Mouse (Mus musculus) forebrain, embryonic 15.5 days (tissue): ENCODE results near the gene Slc2a4. TPM values are rescaled to one million over a fixed set of nuclear protein-coding genes. Genes with fewer than 3 reads are reported as not detected.

Source experiments
- ATAC-seq: fragments of 200-750 bp; cut with Nextera tagmentation; replicated peaks from 2 replicates; pipeline ENCODE4 v1.8.0; 2017; ENCODE audit warnings: mild to moderate bottlenecking, moderate TSS enrichment, moderate library complexity
- H3K27ac ChIP-seq: fragments of 300-500 bp; sonication (generic); replicated peaks from 2 replicates; pipeline ENCODE4 v1.5.1; 2015; ENCODE audit warnings: mild to moderate bottlenecking, inconsistent platforms
- H3K27me3 ChIP-seq: fragments of 300-500 bp; sonication (generic); 2 replicates; pipeline ENCODE4 v1.6.1; 2015; ENCODE audit warnings: inconsistent platforms
- H3K36me3 ChIP-seq: fragments of 300-500 bp; sonication (generic); 2 replicates; pipeline ENCODE4 v1.6.1; 2015; ENCODE audit warnings: mild to moderate bottlenecking, inconsistent platforms
- H3K4me1 ChIP-seq: fragments of 300-500 bp; sonication (generic); 2 replicates; pipeline ENCODE4 v1.6.1; 2015; ENCODE audit warnings: inconsistent platforms
- H3K4me2 ChIP-seq: fragments of 300-500 bp; sonication (generic); replicated peaks from 2 replicates; pipeline ENCODE4 v1.6.1; 2015; ENCODE audit warnings: mild to moderate bottlenecking, inconsistent platforms
- H3K4me3 ChIP-seq: fragments of 300-500 bp; sonication (generic); 2 replicates; pipeline ENCODE4 v1.5.1; 2015; ENCODE audit warnings: mild to moderate bottlenecking, inconsistent platforms
- H3K9ac ChIP-seq: fragments of 300-500 bp; sonication (generic); replicated peaks from 2 replicates; pipeline ENCODE4 v1.6.1; 2015; ENCODE audit warnings: mild to moderate bottlenecking, inconsistent platforms
- H3K9me3 ChIP-seq: fragments of 300-500 bp; sonication (generic); 2 replicates; pipeline ENCODE4 v1.6.1; 2016; ENCODE audit warnings: inconsistent platforms
- WGBS: fragments of 180-500 bp; shearing (Covaris S2); methylation state at CpG from one replicate; pipeline ENCODE4 v1.1.7; 2015; ENCODE audit warnings: mixed read lengths; 5-methylcytosine and 5-hydroxymethylcytosine counted together
- microRNA-seq: library from miRNA; unstranded; fragments of <30 nt; microRNA quantifications from one replicate; pipeline ENCODE4, GENCODE M21; 2016
- polyA plus RNA-seq: library from polyadenylated mRNA; unstranded; fragments of >200 nt; fragmentation: Nextera tagmentation; extraction: Ambion mirVana; gene quantifications from 2 replicates; pipeline ENCODE4 v1.2.1, GENCODE M21; 2015

Slc2a4 gene
- polyA plus RNA-seq, 1 experiment from 2014 or later: 7.5 TPM

DNA sequence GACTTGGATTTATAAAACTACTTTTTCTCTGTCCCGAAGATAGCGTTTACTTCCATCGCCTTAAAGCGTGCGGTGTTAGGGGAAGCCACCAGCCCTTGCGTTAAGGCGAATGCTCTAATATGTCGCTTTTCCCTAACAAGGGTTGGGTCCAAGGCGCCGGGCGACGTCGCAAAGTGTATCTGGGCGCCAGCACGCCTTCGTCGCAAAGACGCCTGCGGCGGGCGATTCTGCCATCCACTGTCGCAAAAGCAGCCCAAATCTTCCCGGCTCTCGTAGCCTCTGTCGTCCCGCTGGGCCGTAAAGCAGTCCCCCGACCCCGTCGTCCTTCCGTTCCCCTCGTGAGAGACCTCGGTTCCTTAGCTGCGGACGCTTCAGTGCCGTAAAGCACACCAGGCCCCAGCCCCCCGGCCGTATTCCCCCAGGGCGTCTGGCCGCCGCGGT lies 46.6 kb downstream of the Slc2a4 start:
- 0% methylated on average over 42 of the region's 42 CpGs for WGBS

DNA sequence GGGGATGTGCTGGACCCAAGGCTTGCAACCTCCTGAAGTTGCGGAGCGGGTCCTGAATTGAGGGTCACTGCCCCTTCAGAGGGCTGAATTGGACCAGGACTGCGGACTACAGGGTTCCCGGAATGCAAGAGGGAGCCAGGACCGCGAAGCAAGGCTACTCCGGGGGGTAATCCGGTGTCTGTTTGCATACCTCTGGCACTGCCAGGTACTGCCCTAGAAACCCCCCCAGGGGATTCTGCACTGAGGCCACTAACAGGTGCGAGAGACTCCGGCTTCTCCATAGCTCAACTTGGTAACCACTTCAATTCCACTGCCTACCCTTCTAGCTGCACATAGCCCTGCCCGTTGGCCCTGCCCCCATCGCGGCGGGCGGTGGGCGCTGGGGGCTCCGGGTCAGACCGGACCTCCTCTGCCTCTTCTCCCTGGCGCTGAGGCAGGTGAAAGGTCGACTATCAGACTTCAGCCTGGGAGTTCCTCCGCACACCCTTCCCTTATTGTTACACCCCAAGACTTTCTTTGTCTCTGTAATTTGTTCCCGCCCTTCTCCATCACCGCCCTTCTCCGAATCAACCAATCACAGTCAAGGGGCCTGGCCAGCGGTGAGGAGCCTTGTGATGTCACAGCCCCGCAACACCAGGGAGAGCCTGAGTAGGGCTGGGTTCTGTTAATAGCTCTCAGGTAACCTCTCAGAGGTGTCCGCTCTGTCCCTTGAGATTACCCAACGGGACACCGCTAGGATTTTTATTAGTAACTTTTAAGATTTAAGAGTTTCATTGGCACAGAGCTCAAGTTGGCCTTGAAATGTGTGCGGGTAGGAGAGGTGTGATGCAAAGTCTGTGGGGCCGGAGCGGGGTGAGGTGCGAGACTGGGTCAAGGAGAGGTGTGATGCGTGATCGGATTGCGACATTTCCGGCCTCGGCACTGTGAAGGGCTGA lies 47.2 kb downstream of the Slc2a4 start, which contains the start of the genes 2810408A11Rik and Neurl4:
TSS of gene 2810408A11Rik (minus strand) at position 517 of the 935 bp plus-strand sequence.
TSS of gene Neurl4 (plus strand) at position 602 of the 935 bp plus-strand sequence.
- Histone ChIP-seq H3K4me3 (peak within 1 kb of the TSS; percentile 56), H3K4me2 (peak within 1 kb of the TSS; percentile 91), H3K36me3 (peaks cover 20% of the 10 kb centered on the region), H3K9ac (peak within 1 kb of the TSS; percentile 76), H3K27ac (peak within 1 kb of the TSS; percentile 96), H3K9me3 (no peaks in the 10 kb centered on the region), H3K4me1 (peaks cover 35% of the 10 kb centered on the region), H3K27me3 (no peaks in the 10 kb centered on the region)
- under 1% methylated on average over 38 of the region's 38 CpGs for WGBS
- peak; percentile 96 for ATAC-seq

More for the DNA sequence above, 46.6 kb downstream of the Slc2a4 start:
- Histone ChIP-seq H3K27me3 (no peaks in the 10 kb centered on the region), H3K4me3 (peak overlapping the region; percentile 56), H3K9ac (peak overlapping the region; percentile 76), H3K27ac (peak overlapping the region; percentile 96), H3K36me3 (peaks cover 27% of the 10 kb centered on the region), H3K4me2 (peak overlapping the region; percentile 91), H3K4me1 (peaks cover 35% of the 10 kb centered on the region), H3K9me3 (no peaks in the 10 kb centered on the region)
- ATAC-seq: peak; percentile 82

GRCm38 (mm10) chr11:69899870-69900269 lies 48.1 kb downstream of the Slc2a4 start:
- ATAC-seq: no peak
- peaks cover 12% of the 10 kb centered on the region for H3K36me3 ChIP-seq
- peak overlapping the region; percentile 91 for H3K4me2 ChIP-seq
- H3K9me3 ChIP-seq: no peaks in the 10 kb centered on the region
- H3K4me1 ChIP-seq: peaks cover 35% of the 10 kb centered on the region
- WGBS: 23% methylated on average over 4 of the region's 4 CpGs
- H3K27ac ChIP-seq: peak overlapping the region; percentile 96
- no peaks in the 10 kb centered on the region for H3K27me3 ChIP-seq
- H3K4me3 ChIP-seq: peak overlapping the region; percentile 56
- H3K9ac ChIP-seq: peak overlapping the region; percentile 76

DNA sequence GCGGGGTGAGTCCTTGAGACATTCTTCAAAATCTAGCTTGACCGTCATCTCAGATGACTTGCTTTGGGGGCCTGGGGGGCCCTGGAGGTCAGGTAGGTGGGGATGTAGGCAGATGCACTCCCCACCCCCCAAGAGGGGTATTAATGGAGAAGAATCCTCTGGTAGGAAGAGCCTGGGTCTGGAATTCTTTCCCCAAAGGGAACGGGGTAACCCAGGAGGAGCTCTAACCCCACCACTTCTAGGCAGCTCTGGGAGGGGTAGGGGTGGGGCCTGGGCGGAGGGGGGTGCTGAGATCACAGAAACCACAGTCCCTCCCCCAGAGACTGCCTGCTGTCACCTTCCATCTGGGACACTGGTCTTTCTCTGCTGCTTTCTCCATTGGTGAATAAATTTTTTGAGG lies 52.7 kb downstream of the Slc2a4 start, which contains the start of gene Acap1:
TSS of gene Acap1 (minus strand) at position 249 of the 400 bp plus-strand sequence.
- no peak within 1 kb of the TSS for H3K4me3 ChIP-seq
- peaks cover 20% of the 10 kb centered on the region for H3K4me1 ChIP-seq
- no peak for ATAC-seq
- no peaks in the 10 kb centered on the region for H3K36me3 ChIP-seq
- H3K9ac ChIP-seq: no peak within 1 kb of the TSS
- WGBS: 88% methylated on average over 4 of the region's 4 CpGs
- H3K4me2 ChIP-seq: no peak within 1 kb of the TSS
- H3K9me3 ChIP-seq: no peaks in the 10 kb centered on the region
- H3K27ac ChIP-seq: no peak within 1 kb of the TSS
- no peaks in the 10 kb centered on the region for H3K27me3 ChIP-seq

DNA sequence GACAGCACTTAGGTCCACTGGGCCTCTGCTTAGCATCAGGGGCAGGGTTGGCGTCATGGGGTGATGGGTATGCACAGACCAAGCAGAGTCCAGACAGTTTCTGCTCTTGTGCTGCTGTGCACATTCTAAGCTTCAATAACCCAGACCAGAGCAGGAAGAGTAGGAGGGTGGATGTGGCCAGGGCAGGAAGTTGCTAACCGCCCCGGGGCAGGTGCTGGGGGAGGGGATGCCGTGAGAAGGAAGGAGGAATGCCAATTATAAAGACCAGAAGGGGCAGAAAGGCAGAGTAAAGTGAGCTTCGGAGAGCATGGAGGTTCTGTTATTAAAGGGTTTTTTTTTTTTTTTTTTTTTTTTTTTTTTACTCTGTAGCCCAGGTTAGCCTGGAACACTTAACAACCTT lies 53.3 kb downstream of the Slc2a4 start:
- Histone ChIP-seq H3K4me2 (no peak overlapping the region), H3K27ac (no peak overlapping the region), H3K9ac (no peak overlapping the region), H3K9me3 (no peaks in the 10 kb centered on the region), H3K27me3 (no peaks in the 10 kb centered on the region), H3K36me3 (no peaks in the 10 kb centered on the region), H3K4me1 (peaks cover 16% of the 10 kb centered on the region), H3K4me3 (no peak overlapping the region)
- ATAC-seq: no peak
- 91% methylated on average over 5 of the region's 5 CpGs for WGBS

Small RNA genes lying within 50 kb of the gene (microRNA-seq; reads per million reads assigned to microRNA genes)
- not detected for gene Gm44349

Other genes with a start within 250 kb of the Slc2a4 start
- gene Polr2a, start 189.6 kb downstream of the Slc2a4 start, polyA plus RNA-seq: 17.5 and 19.2 TPM in 2 replicates
- gene Slc35g3, start 186.2 kb downstream of the Slc2a4 start, polyA plus RNA-seq: 0.28 and 0.56 TPM in 2 replicates
- 2.8 and 3.2 TPM in 2 replicates for gene Zbtb4, start 182.3 kb downstream of the Slc2a4 start, polyA plus RNA-seq
- gene Chrnb1, start 152.2 kb downstream of the Slc2a4 start, polyA plus RNA-seq: 1.2 and 1.4 TPM in 2 replicates
- 6.2 and 6.7 TPM in 2 replicates for gene Fgf11, start 146.3 kb downstream of the Slc2a4 start, polyA plus RNA-seq
- 0.61 and 0.98 TPM in 2 replicates for gene Tmem102, start 142.6 kb downstream of the Slc2a4 start, polyA plus RNA-seq
- gene Gm39566, start 132.9 kb downstream of the Slc2a4 start, polyA plus RNA-seq: not detected in 2 replicates
- not detected in 2 replicates for gene Spem2, start 129.7 kb downstream of the Slc2a4 start, polyA plus RNA-seq
- gene Spem1, start 126.0 kb downstream of the Slc2a4 start, polyA plus RNA-seq: 0.33 and 0.36 TPM in 2 replicates
- 20.9 and 21.3 TPM in 2 replicates for gene Nlgn2, start 110.4 kb downstream of the Slc2a4 start, polyA plus RNA-seq
- 333 and 335 TPM in 2 replicates for gene Tmem256, start 109.7 kb downstream of the Slc2a4 start, polyA plus RNA-seq
- gene Plscr3, start 101.8 kb downstream of the Slc2a4 start, polyA plus RNA-seq: 51.0 and 51.2 TPM in 2 replicates
- 0.27 and 0.36 TPM in 2 replicates for gene Tnk1, start 89.5 kb downstream of the Slc2a4 start, polyA plus RNA-seq
- not detected in 2 replicates for gene Tmem95, start 70.2 kb downstream of the Slc2a4 start, polyA plus RNA-seq
- 1.2 and 1.3 TPM in 2 replicates for gene Kctd11, start 66.8 kb downstream of the Slc2a4 start, polyA plus RNA-seq
- gene Acap1, start 52.6 kb downstream of the Slc2a4 start, polyA plus RNA-seq: 0.48 and 0.51 TPM in 2 replicates
- 19.9 and 20.7 TPM in 2 replicates for gene 2810408A11Rik, start 47.2 kb downstream of the Slc2a4 start, polyA plus RNA-seq
- 18.5 and 23.0 TPM in 2 replicates for gene Neurl4, start 47.1 kb downstream of the Slc2a4 start, polyA plus RNA-seq
- gene Gps2, start 34.3 kb downstream of the Slc2a4 start, polyA plus RNA-seq: 79.6 and 92.2 TPM in 2 replicates
- gene Eif5a, start 26.2 kb downstream of the Slc2a4 start, polyA plus RNA-seq: 1,167 and 1,257 TPM in 2 replicates
- 5.6 and 5.8 TPM in 2 replicates for gene Ybx2, start 12.4 kb downstream of the Slc2a4 start, polyA plus RNA-seq
- gene Cldn7, start 16.6 kb upstream of the Slc2a4 start, polyA plus RNA-seq: 0.28 and 0.56 TPM in 2 replicates
- 18.4 and 20.8 TPM in 2 replicates for gene Ctdnep1, start 33.0 kb upstream of the Slc2a4 start, polyA plus RNA-seq
- 170 and 171 TPM in 2 replicates for gene Elp5, start 34.3 kb upstream of the Slc2a4 start, polyA plus RNA-seq
- 610 and 626 TPM in 2 replicates for gene Gabarap, start 43.0 kb upstream of the Slc2a4 start, polyA plus RNA-seq
- gene Phf23, start 47.6 kb upstream of the Slc2a4 start, polyA plus RNA-seq: 71.5 and 75.6 TPM in 2 replicates
- gene Dvl2, start 52.4 kb upstream of the Slc2a4 start, polyA plus RNA-seq: 35.3 and 37.5 TPM in 2 replicates
- 57.0 and 60.7 TPM in 2 replicates for gene Acadvl, start 67.2 kb upstream of the Slc2a4 start, polyA plus RNA-seq
- gene Dlg4, start 68.8 kb upstream of the Slc2a4 start, polyA plus RNA-seq: 27.8 and 29.8 TPM in 2 replicates
- gene Asgr1, start 105.9 kb upstream of the Slc2a4 start, polyA plus RNA-seq: 1.8 and 2.0 TPM in 2 replicates
- gene Asgr2, start 144.5 kb upstream of the Slc2a4 start, polyA plus RNA-seq: not detected in 2 replicates
- gene Mgl2, start 182.1 kb upstream of the Slc2a4 start, polyA plus RNA-seq: 0.56 and 0.64 TPM in 2 replicates
- gene Clec10a, start 208.0 kb upstream of the Slc2a4 start, polyA plus RNA-seq: 0.73 and 0.75 TPM in 2 replicates